Mouse (Mus musculus) Patski (cell line): ENCODE data around the gene Ipo7. TPM values are rescaled to one million over a fixed set of nuclear protein-coding genes. Genes with fewer than 3 reads are reported as not detected.
"Not testable (repeated sequence)": the region's sequence is repeated elsewhere in the genome, so short reads cannot be mapped to it uniquely, and the experiment has no call there.

Experiments used
- ATAC-seq: fragments of 100-300 bp; one replicate; pipeline ENCODE4 v1.8.0; 2021
- CTCF ChIA-PET: fragments of 350-600 bp; sonication (Branson Sonifier 250); formaldehyde crosslinking; loops from one replicate; lab custom pipeline; 2022; ENCODE audit warnings: inconsistent platforms; lab: Charles Lee
- POLR2A ChIA-PET: fragments of 350-600 bp; sonication (Branson Sonifier 250); formaldehyde crosslinking; loops from one replicate; lab custom pipeline; 2022; ENCODE audit warnings: antibody characterized with exemption, inconsistent platforms; lab: Charles Lee
- DNase-seq: peaks from one replicate; pipeline ENCODE4 v3.0.0-alpha.2; 2011; ENCODE audit warnings: low read depth, low spot score
- H3K27me3 ChIP-seq: fragments of 371-371 bp; one replicate; pipeline ENCODE4 v1.5.1; 2021
- CTCF ChIP-seq: fragments of 100-300 bp; IDR thresholded peaks from one replicate; pipeline ENCODE4 v1.5.1; 2021
- in situ Hi-C: fragments of 300-500 bp; cut with MboI; formaldehyde crosslinking; loops from 3 replicates; pipeline ENCODE4 v1.11.1; 2018; ENCODE audit warnings: low pct_unique_long_range_greater_than_20kb, mixed read lengths
- polyA plus RNA-seq: library from polyadenylated mRNA; unstranded; gene quantifications from one replicate; pipeline ENCODE4 v1.2.3, GENCODE M21; 2021

Gene Ipo7
- polyA plus RNA-seq, result 98.5 TPM

- TF ChIP-seq CTCF, result no peak
- DNase-seq, result peak; percentile 56
- H3K27me3 ChIP-seq, result no peaks in the 10 kb centered on the region
- POLR2A ChIA-PET, result interaction anchor here (0.8 to 1.1 kb wide), 2 partner anchors 26 to 32 kb away, joined by 3 read pairs; no protein-coding TSS in a partner anchor
- CTCF ChIA-PET, result interaction anchor here (0.9 kb wide), 1 partner anchor 29 kb away, joined by 3 read pairs; no protein-coding TSS in a partner anchor
- peak; percentile 98 for ATAC-seq
- in situ Hi-C loops, result no loop called here
Measured at GRCm38 (mm10) chr7:110018117-110018630, at the start of gene Ipo7. Gene Ipo7, plus strand, starts transcription at chr7:110018274.

DNA sequence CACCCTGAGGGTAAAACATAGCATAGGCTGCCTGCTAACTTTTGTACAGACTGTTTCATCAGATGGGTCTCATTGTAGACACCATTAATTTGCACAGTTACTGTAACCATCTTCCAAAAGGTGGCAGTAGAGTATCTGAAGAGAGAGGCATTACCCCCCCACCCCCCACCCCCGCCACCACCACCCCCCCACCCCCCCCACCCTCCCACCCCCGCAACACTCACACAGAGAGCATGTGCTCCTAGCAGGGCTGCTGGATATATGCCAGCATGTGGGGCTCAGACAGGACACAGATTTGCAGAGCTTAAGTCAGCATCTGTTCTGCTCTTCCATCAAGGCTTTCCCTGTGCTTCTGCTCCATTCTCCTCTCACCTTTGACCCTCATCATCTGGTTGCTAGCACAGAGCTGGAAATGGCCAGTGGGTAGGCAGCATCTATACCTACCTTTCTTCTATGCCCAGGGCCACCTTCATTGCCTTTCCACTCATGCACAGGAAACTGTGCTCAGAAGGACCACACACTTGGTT lies 49.1 kb upstream of the Ipo7 start:
- no peak for DNase-seq
- ChIA-PET POLR2A (interaction anchor here (0.6 to 0.8 kb wide), 3 partner anchors 17 to 156 kb away, joined by 3 to 6 read pairs (median 4); partner anchors contain the start of gene Zfp143), CTCF (interaction anchor here (0.7 to 2.1 kb wide), 7 partner anchors 8 to 286 kb away, joined by 3 to 5 read pairs (median 4); no protein-coding TSS in a partner anchor)
- TF ChIP-seq CTCF, result peak; percentile 40
- in situ Hi-C loops, result no loop called here
- H3K27me3 ChIP-seq, result no peaks in the 10 kb centered on the region
- no peak for ATAC-seq

DNA sequence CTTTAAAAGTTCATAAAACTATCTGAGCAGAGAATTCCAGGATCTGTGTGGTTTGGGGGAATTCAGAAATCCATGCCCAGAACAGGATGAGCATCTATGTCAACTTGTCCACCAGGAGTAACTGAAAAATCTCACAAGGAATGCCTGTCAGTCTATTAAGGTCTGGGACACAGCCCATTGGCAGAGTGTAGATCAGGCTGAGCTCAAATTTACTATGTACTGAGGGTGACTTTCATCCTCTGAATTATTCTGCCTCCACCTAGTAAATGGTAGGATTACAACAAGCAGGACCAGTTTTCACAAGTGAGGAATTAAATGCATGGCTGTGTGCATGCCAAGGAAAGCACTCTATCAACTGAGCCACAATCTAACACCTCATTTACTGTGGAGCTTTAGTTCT lies 48.5 kb upstream of the Ipo7 start:
- no peaks in the 10 kb centered on the region for H3K27me3 ChIP-seq
- no peak for TF ChIP-seq CTCF
- in situ Hi-C loops, result no loop called here
- ATAC-seq (no peak), DNase-seq (no peak)
- CTCF ChIA-PET, result interaction anchor here (0.7 to 1.6 kb wide), 6 partner anchors 9 to 286 kb away, joined by 3 to 5 read pairs (median 4); no protein-coding TSS in a partner anchor
- POLR2A ChIA-PET, result interaction anchor here (0.6 to 0.8 kb wide), 3 partner anchors 16 to 155 kb away, joined by 3 to 6 read pairs (median 4); partner anchors contain the start of gene Zfp143

DNA sequence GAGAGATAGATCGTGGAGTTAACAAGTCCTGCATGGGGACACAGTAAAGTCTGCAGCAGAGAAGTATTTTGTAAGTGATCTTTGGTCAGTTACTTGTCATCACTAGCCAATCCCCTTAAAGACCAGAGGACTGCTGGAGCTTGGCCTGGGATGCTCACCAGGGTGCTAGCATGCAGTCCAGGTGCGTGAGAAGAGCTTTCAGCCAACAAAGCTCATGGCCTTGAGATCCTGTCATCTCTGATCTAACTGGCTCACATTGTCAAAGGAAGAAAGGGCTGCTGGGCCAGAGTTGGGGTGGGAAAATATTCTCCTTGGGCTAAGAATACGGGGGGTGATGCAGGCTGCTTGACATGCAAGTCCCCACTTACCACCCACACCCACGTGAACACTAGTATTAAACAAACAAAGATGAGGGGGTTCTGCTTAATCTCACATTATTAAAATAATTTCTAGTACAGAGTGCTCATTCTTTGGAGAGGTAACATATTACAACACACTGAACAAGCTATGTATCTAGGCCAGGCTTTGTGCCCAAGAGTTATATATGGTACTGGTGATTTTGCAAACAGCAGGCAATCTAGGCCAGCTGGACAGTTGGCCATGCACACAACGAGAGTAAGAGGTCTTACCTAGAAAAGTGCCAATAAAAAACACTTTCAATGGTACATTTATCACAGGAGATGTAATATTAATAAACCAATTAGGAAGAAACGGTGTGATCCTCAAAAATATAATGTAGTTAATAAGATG lies 41.9 kb upstream of the Ipo7 start:
- CTCF ChIA-PET, result interaction anchor here (1.4 to 2.7 kb wide), 2 partner anchors 8 to 10 kb away, joined by 5 to 7 read pairs; partner anchors contain the start of gene Tmem41b
- in situ Hi-C loops, result loop anchor here (5.0 to 25.0 kb wide), 4 partner anchors 81 to 286 kb away; no protein-coding TSS in a partner anchor
- ATAC-seq (no peak), DNase-seq (no peak)
- TF ChIP-seq CTCF, result no peak
- POLR2A ChIA-PET, result interaction anchor here (0.7 kb wide), 2 partner anchors 17 to 18 kb away, joined by 3 read pairs; no protein-coding TSS in a partner anchor
- no peaks in the 10 kb centered on the region for H3K27me3 ChIP-seq

DNA sequence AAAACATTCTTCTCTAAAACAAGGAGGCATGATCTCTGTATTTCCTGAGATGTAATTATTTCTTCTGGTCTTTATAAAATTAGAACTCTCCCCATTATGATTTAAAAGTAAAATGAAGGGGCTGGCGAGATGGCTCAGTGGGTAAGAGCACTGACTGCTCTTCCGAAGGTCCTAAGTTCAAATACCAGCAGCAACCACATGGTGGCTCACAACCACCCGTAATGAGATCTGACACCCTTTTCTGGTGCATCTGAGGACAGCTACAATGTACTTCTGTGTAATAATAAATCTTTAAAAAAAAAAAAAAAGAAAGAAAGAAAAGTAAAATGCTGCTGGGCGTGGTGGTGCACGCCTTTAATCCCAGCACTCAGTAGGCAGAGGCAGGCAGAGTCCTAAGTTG lies 40.9 kb upstream of the Ipo7 start:
- H3K27me3 ChIP-seq, POLR2A ChIA-PET, DNase-seq, ATAC-seq: not testable (repeated sequence)
- CTCF ChIA-PET, result interaction anchor here (0.8 to 2.7 kb wide), 4 partner anchors 9 to 78 kb away, joined by 3 to 7 read pairs (median 4); partner anchors contain the start of gene Tmem41b
- peak; percentile 60 for TF ChIP-seq CTCF
- in situ Hi-C loops, result loop anchor here (5.0 to 25.0 kb wide), 4 partner anchors 80 to 285 kb away; no protein-coding TSS in a partner anchor

- ATAC-seq, H3K27me3 ChIP-seq, DNase-seq: not testable (repeated sequence)
- ChIA-PET CTCF (interaction anchor here (1.3 to 2.1 kb wide), 3 partner anchors 8 to 75 kb away, joined by 3 to 6 read pairs (median 4); no protein-coding TSS in a partner anchor), POLR2A (interaction anchor here (0.9 kb wide), 1 partner anchor 43 kb away, joined by 4 read pairs; no protein-coding TSS in a partner anchor)
- in situ Hi-C loops, result loop anchor here (25.0 kb wide), 1 partner anchor 278 kb away; no protein-coding TSS in a partner anchor
Measured at GRCm38 (mm10) chr7:109984608-109985007, 33.5 kb upstream of the Ipo7 start.

- in situ Hi-C loops, result loop anchor here (25.0 kb wide), 1 partner anchor 277 kb away; no protein-coding TSS in a partner anchor
- no peaks in the 10 kb centered on the region for H3K27me3 ChIP-seq
- DNase-seq (no peak), ATAC-seq (peak; percentile 56)
- POLR2A ChIA-PET, result interaction anchor here (1.0 to 2.2 kb wide), 4 partner anchors 16 to 76 kb away, joined by 3 to 10 read pairs (median 3); partner anchors contain the start of gene Zfp143
- CTCF ChIA-PET, result interaction anchor here (1.3 to 1.8 kb wide), 8 partner anchors 9 to 76 kb away, joined by 3 to 7 read pairs (median 4); partner anchors contain the start of gene Zfp143
- no peak for TF ChIP-seq CTCF
Measured at GRCm38 (mm10) chr7:109985661-109986132, 32.4 kb upstream of the Ipo7 start.

DNA sequence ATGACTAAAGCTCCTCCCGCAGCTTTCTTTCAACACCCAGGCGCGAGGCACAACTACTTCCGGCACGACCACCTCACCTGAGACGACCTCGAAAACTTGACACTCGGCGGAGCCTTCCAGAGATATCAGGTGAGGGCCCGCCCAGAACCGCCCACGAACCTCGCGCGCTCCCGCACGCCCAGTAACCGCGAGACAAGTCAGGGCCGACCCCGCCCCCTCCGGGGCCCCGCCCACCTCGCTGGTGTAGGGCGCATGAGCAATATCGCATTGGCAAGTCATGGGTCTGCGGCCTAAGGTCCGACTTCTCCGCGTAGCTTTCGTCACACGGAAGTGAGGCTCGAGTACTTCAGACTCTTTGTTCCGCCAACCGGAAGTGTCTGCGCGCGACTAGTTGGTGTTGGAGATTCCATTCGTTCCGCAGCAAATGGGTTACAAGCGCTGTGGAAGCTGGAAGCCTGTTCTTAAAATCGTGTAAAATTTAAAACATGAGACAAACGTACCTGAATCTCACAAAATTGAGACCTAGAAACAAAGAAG lies 31.9 kb upstream of the Ipo7 start:
- TF ChIP-seq CTCF, result no peak
- POLR2A ChIA-PET, result interaction anchor here (1.0 to 2.2 kb wide), 4 partner anchors 15 to 75 kb away, joined by 3 to 10 read pairs (median 3); partner anchors contain the start of gene Zfp143
- CTCF ChIA-PET, result interaction anchor here (1.3 to 1.8 kb wide), 9 partner anchors 10 to 75 kb away, joined by 3 to 7 read pairs (median 3); partner anchors contain the start of gene Zfp143
- peak; percentile 96 for ATAC-seq
- H3K27me3 ChIP-seq, result no peaks in the 10 kb centered on the region
- in situ Hi-C loops, result loop anchor here (25.0 kb wide), 1 partner anchor 276 kb away; no protein-coding TSS in a partner anchor
- DNase-seq, result peak; percentile 92

GRCm38 (mm10) chr7:109986775-109987174 lies 31.3 kb upstream of the Ipo7 start, which contains the start of gene Tmem41b:
Gene Tmem41b, minus strand, starts transcription at chr7:109986929.
- not testable (repeated sequence) for ATAC-seq, H3K27me3 ChIP-seq, DNase-seq
- peak; percentile 82 for TF ChIP-seq CTCF
- CTCF ChIA-PET, result interaction anchor here (1.3 to 1.8 kb wide), 10 partner anchors 10 to 75 kb away, joined by 3 to 7 read pairs (median 4); partner anchors contain the start of gene Zfp143
- in situ Hi-C loops, result loop anchor here (25.0 kb wide), 1 partner anchor 276 kb away; no protein-coding TSS in a partner anchor
- POLR2A ChIA-PET, result interaction anchor here (2.2 kb wide), 1 partner anchor 75 kb away, joined by 10 read pairs; the partner anchor contains the start of gene Zfp143
